Mouse (Mus musculus): ENCODE measurements at regions not wholly inside any gene's neighbourhood (a gene's known extent, or its start where the extent isn't known, plus 50 kb on each side); places are given as distances from the start of the nearest gene placed in this dataset.
"Not testable (repeated sequence)": the region's sequence is repeated elsewhere in the genome, so short reads cannot be mapped to it uniquely, and the experiment has no call there.

DNA sequence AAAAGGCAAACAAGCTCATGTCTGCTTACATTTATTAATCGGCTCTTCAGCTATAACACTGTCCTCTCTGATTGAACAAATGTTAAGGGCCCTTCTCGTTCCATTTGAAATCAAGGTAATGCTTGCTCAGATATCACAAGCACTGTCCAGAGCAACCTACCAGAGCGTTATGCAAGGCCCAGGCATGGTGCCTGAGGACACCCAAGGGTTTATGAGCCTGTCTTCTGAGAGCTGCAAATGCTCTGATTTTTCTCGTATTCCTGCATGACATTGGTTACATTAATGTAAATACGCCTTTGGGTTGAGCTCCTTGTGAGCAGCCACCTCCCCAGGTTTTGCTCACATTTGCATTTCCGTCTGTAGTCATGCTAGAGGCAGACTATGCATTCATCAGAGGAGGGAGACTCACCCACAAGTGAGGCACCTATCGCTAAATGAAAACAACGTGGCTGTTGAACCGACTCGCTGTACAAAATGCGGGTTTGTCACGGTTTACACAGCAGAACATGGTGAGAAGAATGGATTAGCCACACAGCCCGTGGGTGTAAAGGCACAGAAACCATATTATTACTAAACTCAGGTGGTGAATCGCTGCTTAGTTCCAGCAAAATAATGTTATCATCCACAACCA, 152.7 kb upstream of the Ipo5 start:
- no peak for ATAC-seq

GRCm38 (mm10) chr14:120762168-120762567, 148.9 kb upstream of the Ipo5 start:
- no peak for ATAC-seq

DNA sequence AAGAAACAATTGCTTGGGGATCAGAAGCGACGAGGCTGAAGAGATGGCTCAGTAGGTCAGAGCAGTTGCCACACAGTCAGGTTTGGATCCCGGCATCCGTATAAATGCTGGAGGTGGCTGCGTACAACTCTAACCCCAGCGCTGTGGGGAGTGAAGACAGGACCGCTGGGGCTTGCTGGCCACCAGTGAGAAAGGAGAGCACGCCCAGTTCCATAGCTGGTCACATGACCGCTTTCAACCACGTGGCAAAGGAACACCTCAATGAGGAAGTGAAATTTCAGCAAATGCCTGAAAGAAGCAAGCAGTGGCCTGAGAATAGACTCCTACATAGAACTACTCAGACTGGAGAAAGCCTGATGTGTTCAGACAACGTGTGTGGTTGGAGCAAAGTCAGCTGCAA, 148.3 kb upstream of the Ipo5 start:
- ATAC-seq = no peak

- ATAC-seq = no peak
These were observed 147.2 kb upstream of the Ipo5 start for GRCm38 (mm10) chr14:120763796-120764195.

DNA sequence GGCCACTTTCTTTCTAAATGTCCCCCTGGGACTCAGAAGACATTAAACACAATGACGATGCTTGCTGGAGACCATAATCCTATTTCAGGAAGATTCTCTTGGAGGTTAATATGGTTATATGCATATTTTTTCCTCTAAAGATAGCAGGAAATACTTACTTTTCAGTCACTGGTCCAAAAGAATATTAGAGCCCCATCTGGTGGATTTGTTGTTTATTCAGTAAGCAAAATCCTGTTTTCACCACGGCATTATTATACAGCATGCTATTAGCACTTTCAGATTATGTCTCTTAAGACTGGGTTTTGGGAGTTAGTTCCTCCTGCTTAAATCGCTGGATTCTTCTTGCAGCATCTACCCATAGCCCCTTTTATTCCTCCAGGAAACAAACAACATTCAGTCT, 146.6 kb upstream of the Ipo5 start:
- no peak for ATAC-seq

GRCm38 (mm10) chr14:120766451-120766850, 144.6 kb upstream of the Ipo5 start:
- ATAC-seq = no peak

GRCm38 (mm10) chr14:120770579-120770978, 140.4 kb upstream of the Ipo5 start:
- ATAC-seq = no peak

GRCm38 (mm10) chr14:120773001-120773400, 138.0 kb upstream of the Ipo5 start:
- ATAC-seq = not testable (repeated sequence)

- ATAC-seq = no peak
These were observed 119.0 kb upstream of the Ipo5 start for GRCm38 (mm10) chr14:120791828-120792554.

DNA sequence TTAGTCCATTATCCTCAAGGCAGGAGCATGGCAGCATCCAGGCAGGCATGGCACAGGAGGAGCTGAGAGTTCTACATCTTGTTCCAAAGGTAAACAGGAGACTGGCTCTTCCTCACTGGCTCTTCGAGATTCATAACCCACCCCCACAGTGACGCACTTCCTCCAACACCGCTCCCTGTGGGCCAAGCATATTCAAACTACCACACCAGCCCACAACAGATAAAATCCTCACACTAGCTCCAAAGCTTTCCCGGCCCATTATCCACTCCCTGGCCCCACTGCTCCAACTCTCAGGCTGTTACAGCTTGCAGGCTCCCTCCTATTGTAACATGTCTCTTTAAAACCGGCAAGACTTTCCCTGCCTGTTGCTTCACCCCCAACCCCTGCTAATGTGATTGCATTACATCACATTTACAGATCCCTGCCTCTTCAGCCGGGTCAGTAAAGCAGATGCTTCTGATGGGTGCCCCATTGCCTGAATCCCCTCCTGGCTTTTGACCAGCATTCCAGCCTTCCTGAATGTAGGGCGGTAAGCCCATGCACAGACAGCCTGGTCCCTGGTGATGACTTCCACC, 113.0 kb upstream of the Ipo5 start:
- ATAC-seq = no peak

DNA sequence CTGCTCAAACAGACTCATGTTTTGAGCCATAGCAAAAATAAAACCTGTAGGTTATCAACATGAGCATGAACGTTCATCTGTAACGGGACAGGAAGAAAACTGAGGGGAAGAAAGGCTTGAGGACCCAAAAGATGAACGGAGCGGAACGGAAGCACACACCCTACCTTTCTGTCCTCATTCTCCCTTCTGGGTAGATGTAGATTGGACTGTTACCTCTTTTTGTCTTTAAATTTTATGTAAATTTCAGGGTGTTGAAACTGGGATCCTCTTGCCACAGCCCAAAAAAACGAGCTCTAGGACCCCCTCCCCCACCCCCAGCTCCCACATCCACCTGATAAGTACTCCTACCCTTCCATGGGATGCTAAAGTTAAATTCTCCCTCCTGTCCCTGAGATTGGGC, 107.8 kb upstream of the Ipo5 start:
- no peak for ATAC-seq

DNA sequence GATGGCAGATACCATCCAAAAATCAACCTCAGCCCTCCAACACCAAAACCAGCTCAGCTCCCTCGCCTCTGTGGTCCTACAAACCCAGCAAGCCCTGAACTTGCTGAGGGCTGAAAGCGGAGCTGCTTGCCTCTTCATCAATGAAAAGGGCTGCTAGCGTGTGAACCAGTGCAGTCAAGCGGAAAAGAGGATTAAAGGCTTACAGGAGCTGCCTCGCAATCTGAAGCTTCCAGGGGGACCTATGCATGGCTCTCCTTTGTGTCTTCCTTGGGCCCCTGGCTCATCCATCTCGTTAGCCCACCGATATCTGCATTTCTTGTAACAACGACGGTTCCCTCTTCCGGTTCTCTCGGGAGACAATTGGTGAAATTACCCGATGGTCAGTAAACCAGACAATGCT, 107.3 kb upstream of the Ipo5 start:
- no peak for ATAC-seq

- no peak for ATAC-seq
These were observed 106.7 kb upstream of the Ipo5 start for GRCm38 (mm10) chr14:120804183-120804848.

GRCm38 (mm10) chr14:120805137-120805536, 105.9 kb upstream of the Ipo5 start:
- ATAC-seq = no peak

DNA sequence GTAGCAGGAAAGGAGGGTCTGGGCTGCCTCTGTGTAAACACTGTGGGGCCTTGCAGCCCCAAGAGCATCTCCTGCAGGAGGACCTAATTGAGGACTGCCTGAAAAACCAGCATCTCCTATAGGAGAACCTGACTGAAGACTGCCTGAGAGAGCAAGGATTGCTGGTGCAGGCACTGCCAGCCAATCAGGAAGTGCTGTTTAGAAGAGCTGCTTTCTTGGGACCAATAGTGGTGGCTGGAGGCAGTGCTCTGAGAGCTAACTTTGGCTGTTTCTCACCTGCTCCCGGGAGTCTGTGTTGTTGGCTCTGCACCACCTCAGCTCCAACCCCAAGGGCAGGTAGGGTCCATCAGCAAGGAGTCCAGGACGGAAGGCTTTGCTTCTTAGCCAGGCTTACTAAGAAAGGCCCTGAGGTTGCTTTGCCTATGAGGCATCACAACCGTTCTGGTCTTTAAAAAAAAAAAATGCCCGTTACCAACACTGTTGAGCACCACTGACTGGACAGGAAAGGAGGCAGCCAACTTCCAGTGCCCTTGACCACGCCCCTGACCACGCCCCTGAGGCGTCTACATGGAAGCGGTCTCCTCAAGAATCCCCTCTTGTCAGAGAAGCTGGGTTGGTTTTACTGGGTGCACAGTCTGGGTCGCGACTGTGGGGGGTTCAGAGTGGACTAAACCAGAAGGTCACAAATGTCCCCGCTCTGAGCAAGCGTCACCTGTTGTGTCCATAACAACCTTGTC, 105.0 kb upstream of the Ipo5 start:
- ATAC-seq = not testable (repeated sequence)

DNA sequence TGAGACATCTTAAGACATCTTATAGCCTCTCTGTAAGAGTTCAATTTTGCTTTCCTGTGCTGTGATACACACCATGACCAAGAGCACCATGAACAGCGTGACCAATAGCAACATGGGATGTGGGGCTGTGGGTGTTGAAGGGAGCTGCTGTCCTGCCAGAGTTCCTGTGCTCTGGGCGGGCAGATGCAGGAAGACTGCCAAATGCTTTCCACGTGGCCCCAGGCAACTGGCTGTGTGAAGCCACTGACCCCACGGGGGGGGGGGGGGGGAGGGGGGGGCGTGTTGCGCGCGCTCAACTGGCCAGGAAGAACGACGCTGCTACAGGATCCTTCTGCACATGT, 104.5 kb upstream of the Ipo5 start:
- no peak for ATAC-seq

DNA sequence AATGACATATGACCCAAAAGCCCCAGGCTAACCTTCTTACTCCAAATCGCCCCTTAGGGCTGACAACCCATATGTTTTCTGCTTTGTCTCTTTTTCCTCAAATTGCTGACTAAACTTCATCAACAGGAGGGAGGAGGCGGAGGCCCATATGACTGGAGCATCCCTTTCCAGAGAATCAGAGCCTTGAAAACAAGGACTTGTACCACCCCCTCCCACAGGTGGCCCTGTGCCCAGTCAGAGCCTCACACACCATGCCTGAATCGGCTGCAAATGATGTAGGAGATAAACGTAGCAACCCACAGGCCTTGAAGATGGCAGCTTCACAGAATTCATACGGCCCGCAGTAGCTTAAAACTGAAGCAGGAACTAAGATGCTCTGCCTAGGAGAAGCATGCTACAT, 101.7 kb upstream of the Ipo5 start:
- ATAC-seq = no peak

GRCm38 (mm10) chr14:120813938-120814337, 97.1 kb upstream of the Ipo5 start:
- no peak for ATAC-seq

DNA sequence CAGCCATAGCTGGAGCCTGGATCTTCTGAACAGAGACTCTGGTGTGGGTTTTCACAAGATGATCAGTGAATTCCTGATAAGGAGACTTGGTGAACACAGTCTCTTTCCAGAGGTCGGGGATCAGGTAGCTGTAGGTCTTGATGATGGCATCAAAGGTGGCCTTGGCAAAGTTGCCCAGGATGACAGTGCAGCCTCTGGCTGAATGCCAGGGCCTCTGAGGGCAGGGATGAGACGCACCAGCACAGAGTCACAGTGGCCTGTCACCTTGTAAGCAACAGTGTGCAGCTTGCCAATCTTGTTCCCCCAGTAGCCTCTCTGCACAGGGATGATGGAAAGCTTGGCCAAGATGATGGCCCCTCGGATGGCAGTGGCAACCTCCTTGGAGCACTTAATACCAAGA, 95.9 kb upstream of the Ipo5 start:
- ATAC-seq = not testable (repeated sequence)

GRCm38 (mm10) chr14:120816529-120816928, 94.5 kb upstream of the Ipo5 start:
- no peak for ATAC-seq

GRCm38 (mm10) chr14:120826187-120826586, 84.8 kb upstream of the Ipo5 start:
- ATAC-seq = no peak

DNA sequence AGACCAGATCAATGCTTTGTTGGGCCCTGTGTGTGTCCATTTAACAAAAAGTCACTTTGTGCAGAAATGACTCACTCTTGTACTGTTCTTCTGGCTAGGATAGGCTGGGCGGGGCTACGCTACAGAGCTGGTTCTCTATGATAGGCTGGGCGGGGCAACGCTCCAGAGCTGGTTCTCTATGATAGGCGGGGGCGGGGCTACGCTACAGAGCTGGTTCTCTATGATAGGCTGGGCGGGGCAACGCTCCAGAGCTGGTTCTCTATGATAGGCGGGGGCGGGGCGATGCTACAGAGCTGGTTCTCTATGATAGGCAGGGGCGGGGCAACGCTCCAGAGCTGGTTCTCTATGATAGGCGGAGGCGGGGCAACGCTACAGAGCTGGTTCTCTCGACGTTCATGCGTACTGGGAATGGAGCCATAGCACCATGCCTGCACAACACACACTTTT, 80.6 kb upstream of the Ipo5 start:
- not testable (repeated sequence) for ATAC-seq

DNA sequence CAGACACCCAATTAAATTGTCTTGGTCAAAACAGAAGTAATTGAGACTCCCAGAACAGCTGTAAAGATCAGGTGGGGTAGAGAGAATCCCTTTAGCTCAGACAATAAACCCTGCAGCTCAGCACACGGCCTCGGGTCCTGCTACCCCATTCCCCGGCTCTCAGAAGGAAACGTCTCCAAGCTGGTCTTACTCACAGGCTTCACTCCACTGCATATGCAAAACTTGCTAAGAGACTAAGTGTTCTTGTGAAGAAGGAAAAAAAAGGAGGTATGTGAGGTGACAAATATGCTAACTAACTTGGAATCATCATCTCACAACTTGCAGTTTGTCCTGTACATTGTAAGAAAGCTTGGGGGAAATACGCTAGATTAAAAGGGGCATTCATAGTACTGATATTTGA, 79.6 kb upstream of the Ipo5 start:
- no peak for ATAC-seq
